Mouse (Mus musculus) left cerebral cortex, postnatal 10 days (tissue): Measurements from ENCODE around the gene Nnmt. TPM values are rescaled to one million over a fixed set of nuclear protein-coding genes. Genes with fewer than 3 reads are reported as not detected.

Experiments used
- DNase-seq, 2 experiments: peaks; one replicate each; pipeline ENCODE4 v3.0.0; 2021 to 2022; ENCODE audit warnings: low spot score in 2 of 2, mixed read lengths in 1 of 2; ENCODE audit errors: extremely low spot score in 1 of 2
- intact Hi-C: fragments of 180-260 bp; cut with DNase I; formaldehyde crosslinking; loops from one replicate; pipeline ENCODE4 v1.15.1; 2025
- total RNA-seq, 2 experiments: library from RNA; stranded (reverse); gene quantifications; 2 replicates each; pipeline ENCODE4 v1.2.3; 2021

The Nnmt gene
- total RNA-seq, 2 experiments from 2014 or later: 8.0 to 9.7 TPM

- intact Hi-C loops: no loop called here
- no peak for DNase-seq
Measured at GRCm38 (mm10) chr9:48596924-48597323, 8.0 kb downstream of the Nnmt start.

- no peak for DNase-seq
- intact Hi-C loops: no loop called here
Measured at GRCm38 (mm10) chr9:48593915-48594314, 11.0 kb downstream of the Nnmt start.

GRCm38 (mm10) chr9:48590606-48591005 lies 14.3 kb downstream of the Nnmt start:
- intact Hi-C loops: no loop called here
- DNase-seq: no peak

- DNase-seq: peak; percentile 66 to 71
- intact Hi-C loops: loop anchor here (1.0 kb wide), 1 partner anchor 320 kb away; no protein-coding TSS in a partner anchor
Measured at GRCm38 (mm10) chr9:48586332-48586731, 18.6 kb downstream of the Nnmt start.

- intact Hi-C loops: no loop called here
- no peak for DNase-seq
Measured at GRCm38 (mm10) chr9:48580808-48581207, 24.1 kb downstream of the Nnmt start.

- intact Hi-C loops: loop anchor here (5.0 kb wide), 2 partner anchors 95 to 295 kb away; no protein-coding TSS in a partner anchor
- no peak for DNase-seq
Measured at GRCm38 (mm10) chr9:48562388-48562787, 42.6 kb downstream of the Nnmt start.

- intact Hi-C loops: loop anchor here (5.0 kb wide), 2 partner anchors 92 to 292 kb away; no protein-coding TSS in a partner anchor
- DNase-seq: peak; percentile 41 to 42
Measured at GRCm38 (mm10) chr9:48559482-48560139, 45.3 kb downstream of the Nnmt start.

- no peak for DNase-seq
- intact Hi-C loops: no loop called here
Measured at GRCm38 (mm10) chr9:48558637-48559036, 46.3 kb downstream of the Nnmt start.

GRCm38 (mm10) chr9:48549056-48549455 lies 55.9 kb downstream of the Nnmt start:
- intact Hi-C loops: no loop called here

GRCm38 (mm10) chr9:48547233-48547632 lies 57.7 kb downstream of the Nnmt start:
- intact Hi-C loops: no loop called here
- no peak for DNase-seq

More at GRCm38 (mm10) chr9:48549056-48549455, 55.9 kb downstream of the Nnmt start:
- no peak for DNase-seq

Other genes starting within 250 kb of the Nnmt start
- gene Rexo2, start 124.5 kb downstream of the Nnmt start, total RNA-seq: 100 to 1,000 TPM; 102 to 109 TPM
- 10 to 100 TPM; 35.1 to 36.6 TPM for gene Rbm7, start 109.9 kb downstream of the Nnmt start, total RNA-seq
- gene Gm5617, start 109.7 kb downstream of the Nnmt start, total RNA-seq: 1 to 10 TPM; 9.3 to 9.7 TPM
- 10 to 100 TPM; 32.2 to 47.0 TPM for gene Zbtb16, start 231.1 kb upstream of the Nnmt start, total RNA-seq